Mouse (Mus musculus) layer of hippocampus, postnatal 10 days (tissue): ENCODE results near the gene Nckap5l. TPM values are rescaled to one million over a fixed set of nuclear protein-coding genes. Genes with fewer than 3 reads are reported as not detected.
"Not testable (repeated sequence)": the region's sequence is repeated elsewhere in the genome, so short reads cannot be mapped to it uniquely, and the experiment has no call there.

Experiments used
- DNase-seq, 2 experiments: peaks; one replicate each; pipeline ENCODE4 v3.0.0; 2021; ENCODE audit warnings: low spot score in 2 of 2
- total RNA-seq, 2 experiments: library from RNA; stranded (reverse); gene quantifications; 2 replicates each; pipeline ENCODE4 v1.2.3; 2021

The Nckap5l gene
- total RNA-seq, 2 experiments from 2014 or later: 32.5 to 38.1 TPM

DNA sequence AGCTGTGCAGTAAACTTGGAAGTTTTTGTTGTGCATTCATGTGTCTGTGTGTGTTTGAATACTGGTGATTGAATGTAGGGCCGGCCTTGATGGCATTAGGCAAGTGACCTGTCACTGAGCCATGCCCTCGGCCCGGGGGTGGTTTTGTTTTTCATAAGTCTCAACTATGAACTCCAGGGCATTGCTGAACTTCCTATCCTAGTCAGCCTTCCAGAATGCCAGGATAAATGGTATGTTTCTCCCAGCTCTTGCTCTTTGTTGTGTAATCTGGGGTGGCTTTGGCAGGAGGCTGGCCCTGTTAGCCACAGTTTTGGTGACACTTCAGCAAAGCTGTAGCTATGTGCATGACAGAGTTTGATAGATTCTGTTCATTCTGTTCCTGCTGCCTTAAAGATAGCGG lies 60.7 kb downstream of the Nckap5l start:
- no peak for DNase-seq

DNA sequence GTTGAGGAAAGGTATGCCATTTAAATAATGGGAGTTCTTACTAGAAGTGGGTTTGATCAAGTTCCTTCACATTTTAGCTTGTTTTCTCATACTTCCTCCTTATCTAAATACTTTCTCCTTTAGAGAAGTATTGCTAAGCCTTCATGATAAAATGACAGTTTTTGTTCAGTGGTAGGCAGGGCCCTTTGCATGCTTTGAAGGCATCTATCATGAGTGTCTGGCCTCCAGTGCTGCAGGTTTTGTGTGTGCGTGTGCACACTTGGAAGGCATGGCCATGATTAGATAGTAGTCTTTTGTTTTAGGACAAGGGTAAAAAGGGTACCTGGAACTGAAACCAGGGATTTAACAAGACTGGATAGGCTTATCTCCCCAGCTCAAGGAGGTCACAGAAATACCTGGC lies 61.1 kb downstream of the Nckap5l start:
- DNase-seq: no peak

DNA sequence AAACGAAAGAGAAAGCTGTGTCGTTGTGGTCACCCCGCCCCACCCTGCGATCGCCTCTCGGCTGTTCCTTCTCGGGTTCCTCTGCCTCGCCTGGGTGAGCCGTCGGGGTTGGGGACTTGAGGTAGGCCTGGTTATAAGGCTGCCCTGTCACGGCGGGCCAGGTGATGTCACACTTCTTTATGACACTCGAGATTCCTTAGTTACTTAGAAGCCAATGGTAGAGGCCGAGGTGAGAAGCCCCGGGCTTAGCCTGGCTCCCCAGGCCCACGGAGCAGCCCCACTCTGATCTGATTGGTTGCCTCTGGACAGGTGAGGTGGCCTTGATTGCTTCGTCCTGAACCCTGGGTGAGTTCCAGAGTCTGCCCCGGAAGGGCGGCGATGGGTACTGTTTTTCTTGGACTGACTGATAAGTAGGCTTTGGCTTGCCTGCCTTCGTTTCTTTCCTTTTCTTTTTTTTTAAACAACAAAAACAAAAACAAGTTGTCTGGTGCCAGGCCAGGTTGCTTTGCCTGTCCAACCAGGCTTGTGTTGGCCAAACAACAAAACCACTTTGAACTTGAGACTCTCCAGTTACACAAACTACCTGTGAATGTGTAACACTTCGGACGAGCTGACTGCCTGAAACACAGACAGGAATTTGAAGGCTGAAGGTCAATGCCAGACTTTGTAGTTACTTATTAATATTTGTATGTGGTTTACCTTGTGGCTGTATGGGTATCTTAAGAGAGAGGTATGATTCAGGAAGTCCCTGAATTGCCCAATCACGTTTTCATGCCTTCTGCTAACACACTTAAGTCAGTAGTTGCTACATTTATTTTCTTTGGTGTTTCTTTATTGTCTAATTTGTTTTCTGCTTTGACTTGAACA lies 63.9 kb downstream of the Nckap5l start:
- DNase-seq: no peak

DNA sequence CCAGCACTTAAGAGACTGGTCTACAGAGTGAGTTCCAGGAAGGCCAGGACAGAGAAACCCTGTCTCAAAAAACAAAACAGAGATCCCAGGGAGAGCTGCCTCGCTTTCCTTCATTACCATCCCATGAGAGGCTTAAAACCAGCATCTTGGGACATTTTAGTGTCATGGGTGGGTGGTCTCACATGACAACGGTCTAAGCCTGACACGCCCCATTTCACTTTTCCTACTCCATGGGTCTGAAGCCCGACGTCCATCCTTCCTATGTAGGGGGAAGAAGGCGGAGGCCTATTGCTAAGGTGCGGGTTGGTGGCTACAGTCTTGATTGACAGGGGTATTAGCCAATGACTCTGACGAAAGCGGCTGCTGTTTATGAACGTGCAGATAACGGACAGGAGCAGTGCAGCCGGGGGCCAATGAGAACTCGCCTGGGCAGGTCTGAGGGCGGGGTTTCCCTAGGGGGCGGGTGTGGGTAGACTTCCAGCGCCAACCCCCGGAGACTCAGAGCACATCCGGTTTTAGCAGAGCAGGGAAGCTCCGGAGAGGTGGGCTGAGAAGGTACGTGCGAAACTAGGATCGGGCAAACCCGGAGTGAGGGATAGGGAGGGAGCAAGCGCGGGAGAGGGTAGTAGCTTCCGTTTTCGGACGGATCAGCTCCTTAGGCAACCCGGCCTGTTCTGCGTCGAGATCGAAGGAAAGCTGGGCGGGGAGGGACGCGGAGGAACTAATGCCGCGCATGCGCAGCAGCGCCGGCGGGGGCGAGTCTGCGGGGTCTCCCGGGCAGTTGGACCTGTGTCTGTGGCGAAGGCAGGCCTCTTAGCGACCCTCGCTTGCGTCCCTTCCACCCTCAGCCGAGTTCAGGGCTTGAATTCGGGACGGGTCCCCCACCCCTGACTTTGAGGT lies 64.8 kb downstream of the Nckap5l start, which contains the start of gene Tmbim6:
Gene Tmbim6, plus strand, starts transcription at position 397 of the 900 bp plus-strand sequence.
- peak; percentile 98 to 99 for DNase-seq

DNA sequence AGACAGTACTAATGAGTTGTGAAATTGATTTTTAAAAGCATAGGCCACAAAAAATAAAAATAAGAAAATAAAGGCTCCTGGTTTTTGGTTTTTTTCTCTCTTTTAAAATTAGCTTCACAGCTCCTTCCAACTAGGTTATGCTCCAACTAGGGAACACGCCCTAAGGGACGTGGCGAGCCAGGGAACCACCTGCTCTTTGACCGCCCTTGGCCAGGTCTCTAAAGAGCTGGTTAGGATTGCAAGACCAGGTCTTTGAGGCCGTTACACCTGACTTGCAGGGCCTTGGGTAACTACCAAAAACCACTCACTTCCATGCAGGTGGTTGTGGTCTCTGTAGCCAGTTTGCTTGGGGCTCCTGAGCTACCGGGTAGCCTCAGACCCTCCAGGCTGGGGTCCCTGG lies 65.6 kb downstream of the Nckap5l start:
- no peak for DNase-seq

DNA sequence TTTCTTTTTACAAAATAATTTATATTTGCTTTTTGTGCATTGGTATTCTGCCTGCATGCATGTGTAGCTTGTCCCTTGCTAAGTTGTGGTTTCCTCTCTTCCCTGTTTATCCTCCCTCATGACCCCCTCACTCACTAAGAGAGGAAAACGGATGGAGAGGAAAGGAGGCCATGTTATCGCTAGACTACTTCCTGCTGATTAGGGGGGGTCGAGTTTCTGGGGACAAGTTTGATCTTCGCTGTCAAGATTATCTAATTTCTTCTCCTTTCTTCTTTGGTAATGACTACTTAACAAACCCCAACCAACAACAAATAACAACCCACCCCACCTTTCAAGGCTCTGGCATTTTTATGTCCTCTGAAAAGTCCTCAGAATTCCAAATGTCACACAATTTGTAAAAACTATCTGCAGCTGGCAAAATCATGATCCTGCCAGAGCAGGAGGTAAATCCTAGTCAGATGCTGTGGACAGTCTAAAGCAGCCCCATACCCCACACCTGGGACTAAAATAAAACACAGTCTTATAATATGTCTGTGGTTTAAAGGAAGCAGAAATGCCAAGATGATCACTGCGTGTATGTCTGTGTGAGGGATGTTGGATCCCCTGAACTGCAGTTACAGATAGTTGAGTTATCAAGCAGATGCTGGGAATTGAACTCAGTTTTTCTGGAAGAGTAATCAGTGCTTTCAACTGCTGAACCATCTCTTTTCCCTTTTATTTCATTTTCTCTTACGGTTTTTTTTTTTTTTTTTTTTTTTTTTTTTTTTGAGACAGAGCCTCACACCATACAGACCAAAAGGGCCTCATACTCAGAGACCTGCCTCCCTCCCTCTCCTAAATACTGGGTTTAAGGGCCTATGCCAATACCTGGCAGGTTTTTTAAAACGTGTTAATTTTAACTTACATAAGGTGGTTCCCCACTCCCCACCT lies 66.8 kb downstream of the Nckap5l start:
- DNase-seq: no peak

DNA sequence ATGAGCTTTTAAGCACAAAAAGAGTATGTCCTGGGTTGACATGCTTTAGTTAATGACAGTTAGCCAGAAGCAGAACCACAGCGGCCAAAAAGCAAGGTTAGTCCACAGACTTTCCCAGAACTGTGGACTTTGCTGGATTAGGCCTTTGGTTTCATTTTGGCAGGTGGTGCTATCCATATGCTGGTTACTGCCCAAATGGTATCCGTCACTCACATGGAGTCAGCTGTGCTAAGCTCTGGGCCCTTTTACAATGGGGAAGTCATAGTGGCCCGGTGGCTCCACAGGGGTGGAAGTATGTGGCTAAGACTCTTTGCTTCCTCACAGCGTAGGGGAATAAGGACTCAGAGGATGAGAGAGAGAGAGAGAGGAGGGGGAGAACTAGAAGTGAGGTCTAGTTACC lies 69.6 kb downstream of the Nckap5l start:
- no peak for DNase-seq

DNA sequence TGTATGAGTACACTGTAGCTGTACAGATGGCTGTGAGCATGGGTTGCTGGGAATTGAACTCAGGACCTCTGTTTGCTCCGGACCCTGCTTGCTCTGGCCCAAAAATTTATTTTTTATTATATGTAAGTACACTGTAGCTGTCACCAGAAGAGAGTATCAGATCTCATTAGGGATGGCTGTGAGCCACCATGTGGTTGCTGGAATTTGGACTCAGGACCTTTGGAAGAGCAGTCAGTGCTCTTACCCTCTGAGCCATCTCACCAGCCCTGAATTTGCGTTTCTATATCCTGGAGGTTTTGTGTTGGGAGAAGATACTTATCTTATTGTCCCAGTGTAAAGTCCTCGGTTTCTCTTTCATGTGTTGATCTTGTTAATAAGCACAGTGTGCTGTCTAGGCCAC lies 70.8 kb downstream of the Nckap5l start:
- DNase-seq: no peak

DNA sequence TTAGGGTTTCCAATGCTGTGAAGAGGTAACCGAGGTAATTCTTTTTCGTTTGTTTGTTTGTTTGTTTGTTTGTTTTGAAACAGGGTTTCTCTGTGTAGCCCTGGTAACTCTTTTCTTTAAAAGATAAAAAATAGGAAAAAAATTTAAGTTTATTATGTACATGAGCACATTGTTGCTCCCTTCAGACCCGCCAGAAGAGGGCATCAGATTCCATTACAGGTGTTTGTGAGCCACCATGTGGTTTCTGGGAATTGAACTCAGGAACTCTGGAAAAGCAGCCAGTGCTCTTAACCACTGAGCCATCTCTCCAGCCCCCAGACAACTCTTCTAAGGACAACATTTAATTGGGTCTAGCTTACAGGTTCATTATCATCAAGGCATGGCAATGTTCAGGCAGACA lies 71.4 kb downstream of the Nckap5l start:
- not testable (repeated sequence) for DNase-seq

DNA sequence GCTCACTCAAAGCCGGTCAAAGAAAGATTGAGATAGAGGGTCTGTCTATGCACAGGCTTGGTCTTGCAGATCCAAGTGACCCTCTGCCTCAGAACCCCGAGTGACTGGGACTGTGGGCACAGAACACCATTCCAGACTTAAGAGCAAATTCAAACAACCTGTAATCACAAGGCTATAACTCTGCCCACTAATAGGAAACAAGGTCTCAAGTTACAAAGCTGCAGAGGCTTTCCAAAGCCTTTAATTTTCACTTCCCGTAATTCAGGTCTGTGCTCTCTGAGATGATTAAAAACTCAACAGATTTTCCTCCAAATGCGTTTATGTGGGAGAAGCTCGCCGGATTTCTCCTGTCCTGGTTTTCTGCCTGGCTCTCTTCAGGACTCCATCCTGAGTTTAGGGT lies 73.5 kb downstream of the Nckap5l start:
- DNase-seq: no peak

DNA sequence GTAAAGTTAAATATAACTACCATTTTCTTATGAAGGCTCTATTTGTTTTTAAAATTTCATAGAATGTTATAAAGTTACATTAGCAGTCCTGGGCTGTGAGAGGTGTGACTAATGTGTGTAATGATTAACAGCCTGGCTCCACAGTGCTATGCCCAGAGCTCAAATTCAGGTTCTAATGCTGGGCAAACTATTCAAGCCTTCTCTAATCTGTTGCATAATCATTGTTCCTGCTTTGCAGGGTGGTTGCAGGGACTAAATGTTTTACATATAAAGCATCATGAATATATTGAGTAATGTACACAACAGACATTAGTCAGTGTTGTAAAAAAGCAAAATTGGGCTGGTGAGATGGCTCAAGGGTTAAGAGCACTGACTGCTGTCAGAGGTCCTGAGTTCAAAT lies 74.7 kb downstream of the Nckap5l start:
- DNase-seq: no peak

DNA sequence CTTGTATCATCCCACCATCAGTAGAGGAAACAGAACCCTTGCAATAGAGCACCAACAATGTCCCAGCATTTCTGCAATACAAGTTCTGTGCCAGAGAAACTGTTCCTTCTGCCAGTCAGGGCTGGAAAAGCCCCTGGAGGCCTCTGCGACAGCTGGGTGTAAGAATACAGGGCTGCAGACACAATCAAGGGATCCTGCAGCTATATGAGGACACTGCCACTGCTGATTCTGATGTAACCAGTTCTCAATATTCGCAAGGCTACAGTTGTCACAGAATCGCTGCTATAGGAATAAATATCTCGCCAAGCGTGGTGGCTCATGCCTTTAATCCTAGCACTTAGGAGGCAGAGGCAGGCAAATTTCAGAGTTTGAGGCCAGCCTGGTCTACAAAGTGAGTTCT lies 81.3 kb downstream of the Nckap5l start:
- DNase-seq: no peak

DNA sequence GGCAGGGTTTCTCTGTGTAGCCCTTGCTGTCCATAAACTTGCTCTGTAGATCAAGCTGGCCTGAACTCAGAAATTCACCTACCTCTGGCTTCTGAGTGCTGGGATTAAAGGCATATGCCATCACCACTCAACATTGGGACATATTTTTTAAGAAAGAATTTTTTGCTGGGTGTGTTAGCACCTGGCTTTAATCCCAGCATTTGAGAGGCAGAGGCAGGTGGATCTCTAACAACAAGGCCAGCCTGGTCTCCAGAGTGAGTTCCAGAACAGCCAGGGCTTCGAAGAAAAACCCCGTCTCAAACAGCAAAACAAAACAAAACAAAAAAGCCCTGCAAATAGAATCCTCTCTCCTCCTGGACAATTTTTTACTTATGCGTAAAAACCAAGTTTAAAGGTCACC lies 82.0 kb downstream of the Nckap5l start:
- no peak for DNase-seq

DNA sequence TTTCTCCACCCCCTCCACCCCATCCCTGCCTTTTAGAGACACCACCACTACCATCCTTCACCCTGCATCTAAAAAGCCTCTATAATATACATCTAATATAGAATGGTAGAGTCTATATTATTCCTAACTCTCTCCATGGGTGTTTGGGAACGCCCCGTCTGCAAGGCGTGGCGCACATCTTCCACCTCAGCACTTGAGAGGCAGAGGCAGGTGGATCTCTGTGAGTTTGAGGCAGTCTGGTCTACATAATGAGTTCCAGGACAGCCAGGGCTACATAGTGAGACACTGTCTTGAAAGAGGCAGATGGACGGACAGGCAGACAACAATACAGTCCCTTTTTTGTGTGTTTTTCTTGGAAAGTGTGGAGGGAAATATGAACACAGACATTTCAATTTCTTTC lies 82.5 kb downstream of the Nckap5l start:
- DNase-seq: no peak

DNA sequence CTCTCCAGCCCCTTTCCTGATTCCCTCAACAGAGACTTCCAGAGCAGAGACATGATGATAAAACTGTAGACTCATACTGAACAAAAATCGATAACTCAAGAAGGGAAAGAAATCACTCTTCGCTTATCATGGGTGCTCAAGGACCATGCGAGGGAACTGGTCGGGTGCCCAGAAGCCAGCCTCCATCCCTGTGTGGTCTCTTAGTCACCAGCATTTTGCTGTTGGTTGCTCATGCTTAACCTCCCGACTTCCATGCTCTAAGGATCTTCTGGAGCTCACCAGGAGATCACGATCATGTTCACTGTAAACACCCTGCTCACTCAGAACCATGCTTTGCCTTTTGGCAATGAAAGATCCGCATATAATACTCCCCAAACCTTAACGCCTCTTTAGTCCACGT lies 84.8 kb downstream of the Nckap5l start:
- no peak for DNase-seq

Other genes with a start within 250 kb of the Nckap5l start
- gene Kcnh3, start 232.9 kb downstream of the Nckap5l start, total RNA-seq: 100 to 1,000 TPM in 1 of 2 experiments, 10 to 100 TPM in 1; 91.5 to 105 TPM
- 100 to 1,000 TPM in 1 of 2 experiments, 10 to 100 TPM in 1; 96.8 to 100 TPM for gene Mcrs1, start 205.8 kb downstream of the Nckap5l start, total RNA-seq
- gene Prpf40b, start 162.7 kb downstream of the Nckap5l start, total RNA-seq: 100 to 1,000 TPM in 1 of 2 experiments, 10 to 100 TPM in 1; 85.8 to 105 TPM
- 1 to 10 TPM; 2.0 to 2.1 TPM for gene Fam186b, start 161.9 kb downstream of the Nckap5l start, total RNA-seq
- 10 to 100 TPM; 13.8 to 18.0 TPM for gene Fmnl3, start 87.3 kb downstream of the Nckap5l start, total RNA-seq
- gene Tmbim6, start 64.9 kb downstream of the Nckap5l start, total RNA-seq: 100 to 1,000 TPM; 356 to 357 TPM
- gene Bcdin3d, start 17.0 kb upstream of the Nckap5l start, total RNA-seq: 1 to 10 TPM; 5.1 to 5.5 TPM
- gene Faim2, start 70.4 kb upstream of the Nckap5l start, total RNA-seq: 100 to 1,000 TPM in 1 of 2 experiments, 10 to 100 TPM in 1; 98.1 to 101 TPM
- gene Aqp2, start 121.3 kb upstream of the Nckap5l start, total RNA-seq: not detected
- under 1 TPM; 0.32 to 0.62 TPM for gene Aqp5, start 133.0 kb upstream of the Nckap5l start, total RNA-seq
- gene Aqp6, start 143.7 kb upstream of the Nckap5l start, total RNA-seq: not detected
- gene Racgap1, start 193.9 kb upstream of the Nckap5l start, total RNA-seq: 10 to 100 TPM; 13.6 TPM
- 10 to 100 TPM; 50.7 to 54.6 TPM for gene Asic1, start 212.6 kb upstream of the Nckap5l start, total RNA-seq
- 10 to 100 TPM; 89.4 to 94.3 TPM for gene Smarcd1, start 244.4 kb upstream of the Nckap5l start, total RNA-seq
- 1 to 10 TPM; 1.5 to 2.2 TPM for gene Gm17349, start 247.7 kb upstream of the Nckap5l start, total RNA-seq